Mouse (Mus musculus): ENCODE measurements around the gene Cd93. TPM values are rescaled to one million over a fixed set of nuclear protein-coding genes. Genes with fewer than 3 reads are reported as not detected.

Cd93 gene
- 100 to 1,000 TPM; 101 to 104 TPM for total RNA-seq (2021)
- long read RNA-seq, experiment 1, full-length matches to known transcripts, result 10 of 22 reads
- long read RNA-seq, experiment 1, partial matches to known transcripts, result 11 of 22 reads
- long read RNA-seq, experiment 1, other reads (novel, unspliced or antisense), result 1 of 22 reads
- long read RNA-seq, experiment 2, full-length matches to known transcripts, result 20 of 44 reads
- long read RNA-seq, experiment 2, partial matches to known transcripts, result 24 of 44 reads
- long read RNA-seq, experiment 2, other reads (novel, unspliced or antisense), result 0 of 44 reads

DNA sequence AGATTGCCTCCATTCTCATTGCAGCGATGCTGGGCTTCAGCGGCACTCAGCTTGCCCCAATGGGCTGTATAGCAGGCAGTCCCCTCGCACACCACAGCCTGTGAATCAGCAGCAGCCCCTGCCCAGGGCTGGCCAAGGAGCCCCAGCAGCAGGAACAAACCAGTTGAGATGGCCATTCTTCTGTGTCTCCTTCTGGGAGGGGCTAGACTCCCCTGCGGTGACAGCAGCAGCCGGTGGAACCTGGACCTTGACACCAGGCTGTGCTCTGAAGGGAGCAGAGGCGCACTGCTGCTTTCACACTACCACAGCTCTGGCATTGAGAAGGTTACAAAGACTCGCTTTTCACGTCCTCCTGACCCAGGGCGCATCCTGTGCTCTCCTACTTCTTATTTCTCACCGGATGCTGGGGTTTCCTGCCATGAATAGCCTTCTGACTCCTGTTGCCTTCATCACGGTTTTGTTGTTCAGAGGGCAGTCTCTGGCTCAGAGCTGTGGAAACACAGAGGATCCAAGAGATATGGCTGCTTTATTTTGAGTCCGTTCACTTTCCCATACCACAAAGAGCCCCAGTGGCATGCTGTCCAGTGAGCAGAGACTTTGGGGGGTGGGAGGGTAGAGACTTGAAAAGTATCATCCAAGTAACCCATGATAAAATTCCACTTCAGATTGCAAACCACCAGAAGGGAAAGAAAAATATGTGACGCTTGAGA lies at the start of gene Cd93:
TSS of gene Cd93 (minus strand) at position 315 of the 710 bp plus-strand sequence.
- DNase-seq (ENCODE audit: low spot score in 2 of 2), result peak in 1 of 2 experiments; percentile 13

DNA sequence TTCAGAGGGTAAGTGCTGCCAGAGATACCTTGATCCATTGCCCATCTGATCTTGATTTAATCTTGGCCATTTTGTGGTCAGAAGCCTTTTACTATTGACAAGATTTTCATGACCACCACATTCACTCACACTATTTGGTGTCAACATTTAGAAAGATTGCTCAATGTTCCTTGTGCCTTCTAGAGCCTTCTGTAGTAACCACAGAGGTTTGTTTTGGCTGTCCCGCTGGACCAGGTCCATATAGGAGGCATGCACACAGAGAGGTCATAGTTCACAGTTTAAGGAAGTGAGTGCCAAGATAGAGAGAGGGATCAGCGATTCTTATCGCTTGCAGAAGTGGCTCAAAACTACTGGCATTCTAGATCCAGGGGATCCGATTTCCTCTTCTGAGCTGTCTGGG lies 48.7 kb upstream of the Cd93 start:
- no peak for DNase-seq (ENCODE audit: low spot score in 2 of 2)

DNA sequence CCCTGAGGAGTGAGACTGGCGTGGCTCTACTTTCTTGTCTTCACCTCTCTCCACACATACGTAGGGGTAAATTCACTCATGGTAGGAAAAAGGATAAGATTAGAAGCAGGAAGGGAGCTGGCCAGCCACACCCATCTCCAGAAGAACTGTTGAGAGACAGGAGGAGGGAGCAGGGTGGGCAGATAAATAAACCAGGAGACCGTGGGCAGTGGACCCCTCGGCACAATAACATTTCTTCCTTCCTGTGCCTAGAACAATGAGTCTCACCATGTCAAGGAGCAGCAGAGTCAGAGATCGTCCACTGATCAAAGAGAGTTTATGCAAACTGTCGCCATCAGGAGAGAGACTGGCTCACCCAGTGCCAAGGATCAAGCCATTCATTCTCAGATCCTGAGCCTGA lies 46.8 kb upstream of the Cd93 start:
- no peak for DNase-seq (ENCODE audit: low spot score in 2 of 2)

DNA sequence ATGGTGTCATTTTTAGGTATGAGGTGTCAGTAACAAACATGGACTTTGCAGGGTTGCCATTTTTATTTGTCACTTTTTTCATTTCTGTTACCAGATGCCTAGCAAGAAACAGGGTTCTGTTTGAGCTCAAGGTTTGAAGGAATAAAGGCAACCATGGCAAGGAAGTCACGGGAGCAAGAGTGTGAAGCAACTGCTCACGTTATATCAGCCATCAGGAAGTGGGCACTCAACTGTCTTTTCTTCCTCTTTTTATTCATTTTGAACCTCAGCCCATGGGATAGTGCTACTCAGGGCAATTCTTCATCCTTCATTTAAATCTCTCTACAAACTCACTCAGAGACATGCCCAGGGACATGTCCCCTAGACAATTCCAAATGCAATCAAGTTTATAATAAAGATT lies 45.5 kb upstream of the Cd93 start:
- DNase-seq (ENCODE audit: low spot score in 2 of 2), result no peak

DNA sequence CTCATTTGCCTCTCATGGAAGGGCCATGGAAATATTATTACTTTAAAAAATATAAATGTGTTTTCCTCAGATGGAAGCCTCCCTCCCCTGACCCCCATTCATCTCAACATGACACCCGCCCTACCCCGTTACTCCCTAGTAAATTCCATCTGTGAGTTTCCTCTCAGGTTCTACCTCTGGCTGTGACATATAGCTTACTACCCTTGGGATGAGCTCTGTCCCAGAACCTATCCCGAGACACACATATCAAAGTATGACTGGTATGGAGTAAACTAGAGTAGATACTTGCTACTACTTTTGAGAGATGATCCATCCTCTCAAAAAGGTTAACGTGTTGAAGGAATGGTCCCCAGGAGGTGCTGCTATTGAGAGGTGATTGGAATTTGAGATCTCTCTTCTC lies 42.2 kb upstream of the Cd93 start:
- no peak for DNase-seq (ENCODE audit: low spot score in 2 of 2)

DNA sequence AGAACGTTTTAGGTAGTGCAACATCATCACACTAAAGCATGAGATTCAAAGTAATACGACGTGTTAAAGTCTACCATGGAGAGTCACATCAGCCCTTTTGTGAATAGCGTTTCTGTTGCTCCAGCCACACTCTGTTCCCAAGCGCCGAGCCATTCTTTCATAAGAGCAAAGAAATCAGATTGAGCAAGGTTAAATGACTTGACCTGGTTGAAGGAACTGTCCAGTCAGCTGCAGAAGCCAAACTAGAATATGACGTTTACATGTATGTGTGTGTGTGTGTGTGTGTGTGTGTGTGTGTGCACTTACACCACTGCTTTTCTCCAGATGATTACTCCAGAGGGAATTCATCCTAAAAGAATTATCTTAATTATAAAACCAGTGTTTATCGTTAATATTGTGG lies 37.0 kb upstream of the Cd93 start:
- no peak for DNase-seq (ENCODE audit: low spot score in 2 of 2)

DNA sequence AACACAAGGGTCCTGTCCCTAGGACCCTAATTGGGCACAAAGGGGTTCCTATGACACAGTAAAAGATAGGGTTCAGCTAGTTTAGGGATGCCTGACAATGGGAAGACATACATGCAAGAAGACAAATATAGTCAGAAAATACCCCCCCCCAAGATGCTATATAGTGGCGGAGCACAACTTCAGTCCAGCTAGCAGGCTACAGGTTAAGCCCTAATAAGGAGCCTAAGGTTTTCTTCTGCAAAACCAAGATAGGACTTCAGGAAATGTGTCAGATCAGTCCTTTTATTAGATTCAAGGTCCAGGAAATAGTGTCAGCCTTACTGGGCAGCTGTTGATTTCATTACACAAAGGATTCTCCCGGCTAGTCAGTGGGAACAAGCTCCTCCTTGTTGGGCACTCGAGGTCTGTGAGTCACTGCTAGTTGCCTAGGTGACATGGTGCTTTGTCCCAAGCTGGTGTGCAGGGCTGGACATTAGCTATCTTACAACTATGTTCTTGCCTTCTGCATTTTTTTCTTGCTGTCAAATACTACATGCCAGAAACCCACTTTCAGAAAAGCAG lies 34.9 kb upstream of the Cd93 start:
- DNase-seq (ENCODE audit: low spot score in 2 of 2), result peak in 1 of 2 experiments; percentile 53

DNA sequence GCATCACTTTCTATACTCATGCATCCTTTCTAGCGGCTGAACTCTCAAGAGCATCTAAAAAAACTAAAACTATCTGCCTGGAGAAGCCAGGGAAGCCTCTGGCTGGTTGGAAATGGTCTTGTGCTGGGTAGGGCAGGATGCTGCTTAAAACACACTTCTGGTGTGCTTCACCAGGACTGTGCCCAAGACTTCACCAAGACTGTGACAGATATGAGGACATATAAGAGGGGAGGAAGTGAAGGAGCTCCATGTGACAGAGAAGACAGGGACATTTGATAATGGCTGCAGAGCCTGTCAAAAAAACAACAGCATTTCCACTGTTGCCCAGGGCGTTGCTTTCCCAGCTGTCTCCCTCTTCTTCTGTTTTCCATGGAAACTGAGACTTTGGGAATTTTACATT lies 34.0 kb upstream of the Cd93 start:
- no peak for DNase-seq (ENCODE audit: low spot score in 2 of 2)

DNA sequence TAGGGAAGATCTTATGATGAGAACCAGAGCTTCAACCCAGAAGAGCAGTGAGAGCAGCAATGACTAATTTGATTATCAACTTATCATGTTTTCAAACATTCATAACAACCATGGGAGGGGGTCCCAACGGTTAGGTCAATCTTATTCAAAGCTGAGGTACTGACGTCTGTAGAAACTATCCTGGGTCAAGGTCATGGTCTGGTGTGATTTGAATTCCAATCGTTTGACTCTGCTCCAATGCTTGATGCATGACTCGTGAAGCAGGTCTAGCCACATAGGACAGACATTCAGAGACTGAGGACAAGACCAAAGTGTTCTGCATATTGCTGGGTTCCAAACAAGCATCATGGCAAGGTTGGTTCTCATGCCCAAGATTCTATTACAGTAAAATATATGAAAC lies 33.2 kb upstream of the Cd93 start:
- DNase-seq (ENCODE audit: low spot score in 2 of 2), result no peak

DNA sequence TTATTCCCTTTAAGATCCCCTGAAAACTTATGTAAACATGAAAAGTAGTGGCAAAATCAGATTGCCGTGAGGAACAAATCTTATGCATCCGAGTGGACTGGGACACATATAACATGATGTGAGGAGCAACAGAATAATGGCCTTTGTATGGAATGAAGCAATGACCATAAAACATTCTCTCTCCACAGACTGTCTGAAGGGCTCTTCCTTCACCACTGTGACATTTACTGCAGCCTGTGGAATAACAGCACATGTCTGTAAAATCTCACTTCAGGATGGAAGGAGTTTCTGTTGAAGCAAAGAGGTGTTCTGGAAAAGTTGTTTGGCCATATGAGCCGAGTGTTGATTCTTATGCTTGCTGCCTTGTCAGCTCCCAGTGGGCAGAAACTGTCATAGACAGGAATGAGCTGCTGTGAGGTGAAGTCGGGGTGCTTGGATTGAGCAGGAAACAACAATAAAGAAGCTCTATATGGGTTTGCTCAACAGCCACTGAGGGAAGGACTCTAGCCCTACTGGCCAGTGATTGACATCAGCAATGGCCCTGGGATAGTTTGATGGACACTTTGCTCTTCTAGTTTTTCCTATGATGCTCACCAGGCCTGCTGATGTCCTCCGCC lies 32.6 kb upstream of the Cd93 start:
- no peak for DNase-seq (ENCODE audit: low spot score in 2 of 2)

DNA sequence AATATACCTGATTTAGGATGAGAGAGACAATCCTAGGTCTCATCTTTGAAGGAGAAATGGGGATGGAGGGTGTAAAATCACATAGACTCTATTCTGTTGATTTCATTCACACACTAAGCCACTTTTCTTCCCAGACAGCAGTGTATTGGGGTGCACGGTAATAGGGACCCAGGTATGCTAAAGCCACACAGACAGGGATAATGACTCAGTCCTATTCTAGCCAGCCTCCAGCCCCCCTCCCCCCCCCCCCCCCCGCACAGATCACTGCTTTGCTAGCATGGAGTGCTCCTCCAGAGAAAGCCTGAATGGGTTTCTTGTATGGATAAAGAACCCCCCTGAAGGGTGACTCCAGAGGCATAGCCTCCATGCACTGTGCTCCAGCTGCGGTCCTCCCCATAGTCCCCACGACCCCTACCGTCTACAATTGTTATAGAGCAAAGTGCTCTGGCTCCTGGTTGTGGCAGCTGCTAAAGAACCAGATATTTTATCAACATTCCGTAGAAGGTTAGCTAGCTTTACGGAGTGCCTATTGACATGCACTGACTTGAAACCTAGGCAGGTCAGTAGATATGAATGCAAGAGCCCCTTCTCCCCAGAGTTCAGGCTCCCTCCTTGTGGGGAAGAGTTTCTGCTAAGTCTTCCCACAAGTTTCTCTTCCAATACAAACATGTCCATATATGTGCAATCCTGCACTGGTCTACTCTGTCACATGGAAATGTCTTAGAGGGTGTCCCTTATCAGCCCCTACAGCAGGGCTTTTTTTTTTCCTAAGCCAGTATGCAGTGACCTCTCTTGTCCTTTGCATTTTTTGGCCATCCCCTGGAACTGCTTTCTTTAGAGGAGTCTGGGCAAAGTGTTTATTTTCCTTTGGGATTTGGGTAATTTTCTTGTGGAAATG lies 26.2 kb upstream of the Cd93 start:
- DNase-seq (ENCODE audit: low spot score in 2 of 2), result no peak

DNA sequence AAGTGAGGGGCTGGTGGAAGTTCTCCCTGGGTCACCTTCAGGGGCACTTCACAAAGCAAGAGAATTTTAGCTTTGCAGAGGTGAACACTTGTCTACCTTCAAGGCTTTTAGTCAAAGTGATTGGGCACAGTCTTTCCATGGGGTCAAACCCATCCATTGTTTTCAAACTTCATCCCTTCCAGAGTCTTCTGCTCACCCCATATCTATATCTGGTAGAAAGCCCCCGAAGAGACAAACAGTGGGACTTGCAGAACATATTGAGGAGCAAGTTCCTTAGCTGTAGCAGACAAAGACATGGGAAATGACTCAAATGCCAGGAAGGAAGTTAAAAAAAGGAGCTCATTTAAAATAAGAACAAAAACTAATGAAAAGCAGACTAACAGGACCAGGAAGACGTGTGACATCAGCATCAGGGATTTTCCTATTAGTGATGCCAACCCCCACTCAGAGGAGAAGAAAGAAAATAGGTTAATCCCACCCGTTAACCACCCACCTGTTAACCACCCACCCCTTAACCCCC lies 24.6 kb upstream of the Cd93 start:
- no peak for DNase-seq (ENCODE audit: low spot score in 2 of 2)

DNA sequence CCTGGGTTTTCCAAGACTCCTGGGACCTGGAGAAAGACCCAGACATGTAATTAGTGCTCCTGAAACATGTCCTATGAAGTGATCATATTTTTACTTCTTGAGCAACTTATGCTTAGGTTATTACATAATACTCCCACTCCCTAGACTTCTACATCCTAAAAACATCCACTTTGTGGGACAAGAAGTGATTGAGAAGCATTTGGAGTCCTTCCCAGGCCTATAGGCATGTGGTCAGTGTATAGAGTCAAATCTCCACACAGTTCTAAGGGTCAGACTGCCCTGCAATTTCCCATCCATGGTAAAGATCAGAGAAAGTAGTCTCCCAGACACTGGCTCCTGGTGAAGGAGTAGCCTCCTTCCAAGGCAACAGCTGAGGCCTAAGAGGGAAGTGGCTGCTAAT lies 12.0 kb upstream of the Cd93 start:
- no peak for DNase-seq (ENCODE audit: low spot score in 2 of 2)

DNA sequence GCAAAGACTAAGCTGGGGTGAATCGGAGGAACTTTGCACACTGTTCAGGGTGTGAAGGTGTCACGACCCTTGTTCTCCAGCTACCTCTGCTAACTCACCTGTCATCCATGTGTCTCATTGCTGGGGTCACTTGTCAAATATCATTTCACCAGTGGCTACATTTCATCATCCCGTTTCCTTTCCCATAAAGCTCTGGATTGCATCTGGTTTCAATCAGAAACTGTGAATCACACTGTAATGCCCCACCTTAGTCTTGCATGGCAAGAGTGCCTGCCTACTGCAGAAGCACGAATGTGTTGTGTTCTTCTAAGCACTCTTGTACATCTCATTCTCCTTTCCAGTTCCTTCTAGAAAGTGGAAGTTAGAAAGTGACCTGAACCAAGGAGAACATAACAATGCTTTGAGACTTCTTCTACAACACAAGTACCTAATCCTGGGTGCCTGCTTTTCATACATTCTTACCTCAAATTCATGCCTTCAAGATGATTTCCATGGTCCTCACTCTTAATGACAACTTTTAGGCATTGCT lies 10.7 kb upstream of the Cd93 start:
- no peak for DNase-seq (ENCODE audit: low spot score in 2 of 2)

DNA sequence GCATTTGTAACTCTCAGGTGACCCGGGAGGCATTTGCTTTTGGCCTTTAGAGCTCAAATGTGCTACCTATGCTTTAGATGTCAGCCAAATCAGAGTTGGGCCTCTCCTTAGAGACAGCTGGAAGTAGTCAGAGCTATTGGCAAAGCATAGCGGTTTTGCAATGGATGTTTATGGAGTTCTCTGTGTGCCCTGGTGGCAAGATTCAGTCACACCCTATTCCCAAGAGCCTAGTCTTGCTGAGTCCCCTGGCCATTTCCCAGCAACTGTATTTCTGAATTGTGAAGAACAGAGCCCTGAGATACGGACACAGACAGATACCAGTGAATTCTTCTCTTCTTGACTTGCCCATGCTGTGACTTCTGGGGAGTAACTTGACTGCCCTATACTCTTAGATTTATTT lies 9.7 kb upstream of the Cd93 start:
- no peak for DNase-seq (ENCODE audit: low spot score in 2 of 2)

DNA sequence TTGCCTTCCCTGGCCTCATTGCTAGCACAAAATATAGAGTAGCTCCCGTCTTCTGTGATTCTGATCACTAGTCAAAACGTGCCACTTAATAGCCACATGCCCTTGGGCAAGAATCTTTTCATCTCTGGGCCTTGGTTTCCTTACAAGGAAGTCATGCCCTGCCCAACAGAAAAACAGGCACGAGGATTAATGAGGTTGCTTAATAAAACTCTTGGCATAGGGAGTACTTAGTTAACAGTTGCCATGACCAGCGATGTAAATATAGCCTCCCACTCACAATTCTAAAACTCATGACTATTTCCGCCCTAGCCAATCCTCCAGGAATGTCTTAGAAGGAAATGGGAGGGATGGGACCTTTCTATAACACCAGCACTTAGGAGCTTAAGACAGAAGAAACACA lies 8.1 kb upstream of the Cd93 start:
- DNase-seq (ENCODE audit: low spot score in 2 of 2), result no peak

DNA sequence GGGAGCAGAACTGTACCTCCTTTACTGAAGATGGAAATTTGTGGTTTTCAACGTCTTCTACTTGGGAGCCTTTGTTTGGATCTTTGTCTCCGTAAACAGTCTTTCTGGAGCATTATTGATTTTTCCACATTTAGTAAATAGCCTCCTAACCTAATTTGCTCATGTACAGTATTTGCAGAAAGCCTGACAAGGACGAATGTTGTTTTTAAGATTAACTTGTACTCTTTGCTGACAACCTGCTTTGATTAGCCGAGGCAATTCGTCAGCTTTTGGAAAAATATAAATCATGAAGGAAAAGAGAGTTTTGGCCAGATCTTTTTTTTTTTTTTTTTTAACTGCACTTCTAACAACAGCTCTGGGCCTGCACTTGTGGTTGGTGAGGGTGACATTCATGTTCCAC lies 7.3 kb upstream of the Cd93 start:
- DNase-seq (ENCODE audit: low spot score in 2 of 2), result no peak

DNA sequence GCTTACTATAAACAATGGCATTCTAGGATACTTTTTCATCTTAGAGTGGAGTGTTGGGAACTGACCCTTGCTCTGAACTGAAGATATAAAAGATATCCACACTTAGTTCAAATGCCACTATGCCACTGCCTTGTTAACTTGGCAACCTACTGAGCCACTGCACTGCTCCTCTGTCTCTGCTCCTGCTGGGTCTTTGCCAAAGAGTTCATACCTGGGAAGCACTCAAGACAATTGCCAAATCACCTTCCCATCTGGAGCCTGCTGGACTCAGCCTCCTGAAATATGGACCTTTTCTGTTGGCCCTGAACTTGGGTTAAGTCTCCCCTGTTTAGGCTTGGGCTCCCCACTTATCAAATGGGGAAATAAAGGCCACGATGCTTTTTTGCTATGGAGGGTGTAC lies 6.3 kb upstream of the Cd93 start:
- no peak for DNase-seq (ENCODE audit: low spot score in 2 of 2)

DNA sequence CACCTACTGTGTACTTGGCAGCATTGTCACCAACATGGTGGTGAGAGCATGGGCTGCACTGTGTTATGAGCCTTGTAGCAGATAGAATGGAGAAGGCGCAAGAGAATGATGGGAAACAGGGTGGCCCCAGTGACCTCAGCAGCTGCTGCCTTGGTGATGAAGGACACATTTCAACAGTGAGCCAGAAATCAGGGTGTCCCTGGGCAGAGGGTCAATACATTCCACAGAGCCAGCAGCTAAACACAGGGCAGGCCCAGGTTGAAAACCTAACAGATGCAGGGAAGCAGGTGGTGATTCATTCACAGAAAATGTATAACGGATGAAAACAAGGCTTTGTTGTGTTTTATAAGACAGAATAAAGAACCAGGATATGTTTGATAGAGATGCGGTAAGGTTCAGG lies 3.1 kb upstream of the Cd93 start:
- DNase-seq (ENCODE audit: low spot score in 2 of 2), result no peak

DNA sequence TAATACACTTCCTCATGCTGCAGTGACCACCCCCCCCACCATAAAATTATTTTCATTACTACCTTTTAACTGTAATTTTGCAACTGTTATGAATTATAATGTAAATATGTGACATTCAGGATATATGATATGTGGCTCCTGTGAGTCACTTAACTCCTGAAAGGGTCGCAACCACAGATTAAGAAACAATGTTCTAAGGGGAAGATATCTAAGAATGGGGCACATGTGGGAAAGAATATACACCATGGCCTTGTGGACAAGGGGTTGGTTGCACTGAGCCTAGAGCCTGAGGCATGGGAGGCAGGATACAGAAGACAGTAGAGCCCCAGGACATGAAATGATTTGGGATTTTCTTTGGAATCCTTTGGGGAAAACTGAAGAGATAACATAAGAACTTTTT lies 2.3 kb upstream of the Cd93 start:
- no peak for DNase-seq (ENCODE audit: low spot score in 2 of 2)

DNA sequence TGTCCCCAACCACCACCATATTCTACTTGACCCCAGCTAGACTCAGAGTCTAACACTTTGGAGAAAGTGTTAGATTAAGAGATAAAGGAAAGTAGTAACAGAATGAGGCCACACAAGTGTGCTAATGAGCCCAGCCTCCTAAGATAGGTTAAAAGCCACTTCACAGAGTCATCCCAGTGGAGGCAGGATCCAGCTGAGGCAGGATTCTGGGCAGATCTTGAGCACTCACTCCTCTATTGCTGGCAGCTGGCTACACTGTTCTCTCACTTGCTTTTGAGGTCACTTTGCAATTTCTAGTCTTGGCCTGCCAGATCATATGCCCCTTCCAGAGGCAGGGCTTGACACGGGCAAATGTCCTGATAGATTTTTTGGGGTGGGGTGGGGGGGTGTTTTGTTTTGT lies 1.1 kb upstream of the Cd93 start:
- DNase-seq (ENCODE audit: low spot score in 2 of 2), result no peak
